Mouse (Mus musculus) kidney, embryonic 14.5 days (tissue): ENCODE data around the gene 1700029F12Rik. TPM values are rescaled to one million over a fixed set of nuclear protein-coding genes. Genes with fewer than 3 reads are reported as not detected.

Source experiments
- polyA plus RNA-seq: library from polyadenylated mRNA; unstranded; fragments of >200 nt; fragmentation: Nextera tagmentation; extraction: Ambion mirVana; gene quantifications from 2 replicates; pipeline ENCODE4 v1.2.1, GENCODE M21; 2014

Gene 1700029F12Rik
- polyA plus RNA-seq, 1 experiment from 2014 or later, result not detected

Other genes starting within 250 kb of the 1700029F12Rik start
- gene Gcnt4, start 109.7 kb downstream of the 1700029F12Rik start, polyA plus RNA-seq, result 0.59 and 0.99 TPM in 2 replicates
- gene Fam169a, start 32.9 kb upstream of the 1700029F12Rik start, polyA plus RNA-seq, result 2.7 and 4.7 TPM in 2 replicates
- 3.6 and 3.8 TPM in 2 replicates for gene Gm6169, start 64.9 kb upstream of the 1700029F12Rik start, polyA plus RNA-seq
- 28.3 and 35.3 TPM in 2 replicates for gene Gfm2, start 103.6 kb upstream of the 1700029F12Rik start, polyA plus RNA-seq
- 77.1 and 100 TPM in 2 replicates for gene Nsa2, start 103.6 kb upstream of the 1700029F12Rik start, polyA plus RNA-seq
- gene Hexb, start 164.0 kb upstream of the 1700029F12Rik start, polyA plus RNA-seq, result 25.3 and 31.3 TPM in 2 replicates
- 14.2 and 14.6 TPM in 2 replicates for gene Enc1, start 206.7 kb upstream of the 1700029F12Rik start, polyA plus RNA-seq